19 mouse cellular contexts compared by ENCODE assay signal in the genomic region with DNA sequence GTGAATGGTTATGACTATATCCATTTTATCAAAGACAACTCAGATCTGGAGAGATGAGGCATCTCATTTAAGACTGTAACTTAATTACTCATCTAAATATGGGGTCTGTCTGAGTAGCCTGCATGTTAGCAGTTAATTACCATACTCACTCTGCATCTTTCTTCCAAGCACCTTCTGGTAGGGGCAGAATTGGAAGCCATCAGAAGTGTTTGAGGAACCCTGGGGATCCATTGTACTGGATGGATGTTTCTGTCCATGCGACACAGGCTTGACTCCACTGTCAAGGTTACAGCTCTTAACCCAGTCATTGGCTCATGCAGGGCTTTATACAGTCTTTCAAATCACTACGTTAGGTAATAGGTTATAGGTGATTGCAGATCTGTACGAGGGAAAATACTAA. TPM values are rescaled to one million over a fixed set of nuclear protein-coding genes. Genes with fewer than 3 reads are reported as not detected.
DNase-seq lines count a peak whose midpoint lies in the region; ATAC-seq and TF ChIP-seq lines count a peak whose summit lies in the region.
"Had no signal": no experiment of that assay in that cellular context is flagged by ENCODE, and none has a peak within 500 bp of the region (broad histone marks: within the 10 kb centered on the region; RNA-seq: fewer than 3 reads in every experiment).

No protein-coding gene starts in this region.

- 0 out of 2 replicates have a peak, but pooled peaks cover 4% of the 10 kb centered on the region for H3K36me3 ChIP-seq in forebrain, embryonic 15.5 days
- no peaks in the 10 kb centered on the region for H3K36me3 ChIP-seq in forebrain, embryonic 11.5 days (ENCODE audit: control insufficient read depth, insufficient read depth, low read length)
- 0 out of 2 replicates have a peak, but pooled peaks cover 3% of the 10 kb centered on the region for H3K36me3 ChIP-seq in hindbrain, embryonic 15.5 days
- no peaks in the 10 kb centered on the region for H3K36me3 ChIP-seq in hindbrain, postnatal 0 days (ENCODE audit: insufficient read depth, low read length)

- WGBS in forebrain, embryonic 15.5 days = 84% methylated on average over 3 of the region's 3 CpGs
- WGBS in forebrain, embryonic 11.5 days = 83% methylated on average over 3 of the region's 3 CpGs
- WGBS in hindbrain, embryonic 15.5 days = 69% methylated on average over 3 of the region's 3 CpGs
- WGBS in hindbrain, postnatal 0 days = 60% methylated on average over 3 of the region's 3 CpGs

- ATAC-seq in forebrain, embryonic 15.5 days (replicated peaks) = no peak
- ATAC-seq in forebrain, embryonic 11.5 days (replicated peaks; ENCODE audit: low FRiP score) = no peak
- no peak for ATAC-seq in hindbrain, embryonic 15.5 days (ENCODE audit: low FRiP score, low read depth)
- ATAC-seq in hindbrain, postnatal 0 days = no peak
- ATAC-seq: activated CD4-positive, CD25-positive, alpha-beta regulatory T cell, adult 4 months; inflammation-experienced regulatory T-cells, adult 6 months; intestine, postnatal 0 days had no signal

- no peak overlapping the region for H3K4me2 ChIP-seq in forebrain, embryonic 15.5 days (replicated peaks)
- no peak overlapping the region for H3K4me2 ChIP-seq in forebrain, embryonic 11.5 days (ENCODE audit: low read depth, low read length, severe bottlenecking)
- no peak overlapping the region for H3K4me2 ChIP-seq in hindbrain, embryonic 15.5 days
- H3K4me2 ChIP-seq in hindbrain, postnatal 0 days (ENCODE audit: low read depth, low read length) = no peak overlapping the region
- H3K4me2 ChIP-seq: embryonic facial prominence, embryonic 13.5 days; heart, embryonic 13.5 days had no signal

- no peaks in the 10 kb centered on the region for H3K27me3 ChIP-seq in forebrain, embryonic 15.5 days
- H3K27me3 ChIP-seq in forebrain, embryonic 11.5 days (ENCODE audit: control insufficient read depth, insufficient read depth, low read length) = no peaks in the 10 kb centered on the region
- no peaks in the 10 kb centered on the region for H3K27me3 ChIP-seq in hindbrain, embryonic 15.5 days
- H3K27me3 ChIP-seq in hindbrain, postnatal 0 days (ENCODE audit: insufficient read depth, low read length) = no peaks in the 10 kb centered on the region
- H3K27me3 ChIP-seq: CH12.LX; embryonic facial prominence, embryonic 13.5 days; heart, embryonic 13.5 days had no signal

- no peaks in the 10 kb centered on the region for H3K9me3 ChIP-seq in forebrain, embryonic 15.5 days
- no peaks in the 10 kb centered on the region for H3K9me3 ChIP-seq in forebrain, embryonic 11.5 days (ENCODE audit: control insufficient read depth, low read length)
- H3K9me3 ChIP-seq in hindbrain, embryonic 15.5 days = no peaks in the 10 kb centered on the region
- H3K9me3 ChIP-seq in hindbrain, postnatal 0 days (ENCODE audit: low read length) = no peaks in the 10 kb centered on the region
- H3K9me3 ChIP-seq: embryonic facial prominence, embryonic 13.5 days; G1E; heart, embryonic 13.5 days had no signal

- H3K9ac ChIP-seq in forebrain, embryonic 15.5 days (replicated peaks) = no peak overlapping the region
- H3K9ac ChIP-seq in forebrain, embryonic 11.5 days (ENCODE audit: low read length) = no peak overlapping the region
- H3K9ac ChIP-seq in hindbrain, embryonic 15.5 days = no peak overlapping the region
- no peak overlapping the region for H3K9ac ChIP-seq in hindbrain, postnatal 0 days (replicated peaks; ENCODE audit: low read length)
- H3K9ac ChIP-seq: embryonic facial prominence, embryonic 13.5 days; heart, embryonic 13.5 days had no signal

- H3K27ac ChIP-seq in forebrain, embryonic 15.5 days (replicated peaks) = 0 out of 2 replicates have a peak overlapping the region, but pooled peaks have one; percentile 59
- no peak overlapping the region for H3K27ac ChIP-seq in forebrain, embryonic 11.5 days (ENCODE audit: low read depth, low read length)
- H3K27ac ChIP-seq in hindbrain, embryonic 15.5 days (replicated peaks) = 0 out of 2 replicates have a peak overlapping the region, but pooled peaks have one; percentile 4
- H3K27ac ChIP-seq in hindbrain, postnatal 0 days = no peak overlapping the region
- H3K27ac ChIP-seq: embryonic facial prominence, embryonic 13.5 days; heart, embryonic 13.5 days had no signal

- H3K4me1 ChIP-seq in forebrain, embryonic 15.5 days = peaks cover 42% of the 10 kb centered on the region
- peaks cover 4% of the 10 kb centered on the region; the same call in 1 of the 2 replicates for H3K4me1 ChIP-seq in forebrain, embryonic 11.5 days (replicated peaks; ENCODE audit: control insufficient read depth, insufficient read depth, low read length)
- peaks cover 51% of the 10 kb centered on the region for H3K4me1 ChIP-seq in hindbrain, embryonic 15.5 days (replicated peaks)
- peaks cover 20% of the 10 kb centered on the region for H3K4me1 ChIP-seq in hindbrain, postnatal 0 days (ENCODE audit: insufficient read depth, low read length)

- TF ChIP-seq CTCF in hindbrain, postnatal 0 days (IDR thresholded peaks at IDR 0.05; ENCODE audit: low read depth) = no peak

- DNase-seq in forebrain, embryonic 11.5 days (ENCODE audit: low spot score) = no peak
- no peak for DNase-seq in hindbrain, postnatal 0 days (ENCODE audit: low spot score)
- DNase-seq in R1 (ENCODE audit: low read depth, low spot score) = peak; percentile 45
- DNase-seq in cerebellum, postnatal 36 days = no peak
- DNase-seq: cerebellum, adult 11-12 months; cerebellum, adult 9-10 months; cerebellum, postnatal 25 days; gastrocnemius, postnatal 36 days; heart, postnatal 4 days; kidney, adult 8-10 months had no signal

- H3K4me3 ChIP-seq in forebrain, embryonic 15.5 days = no peak overlapping the region
- H3K4me3 ChIP-seq in forebrain, embryonic 11.5 days (ENCODE audit: low read depth, low read length) = no peak overlapping the region
- H3K4me3 ChIP-seq in hindbrain, embryonic 15.5 days = no peak overlapping the region
- no peak overlapping the region for H3K4me3 ChIP-seq in hindbrain, postnatal 0 days (ENCODE audit: low read length)
- H3K4me3 ChIP-seq: embryonic facial prominence, embryonic 13.5 days; heart, embryonic 13.5 days had no signal

RNA-seq across cellular contexts. Expression of gene Fyn, which starts 57.4 kb away (rescaled TPM):
- polyA plus RNA-seq in forebrain, embryonic 15.5 days (2015; fragmentation: Nextera tagmentation; extraction: Ambion mirVana) = 75.6 and 79.3 TPM in 2 replicates
- polyA plus RNA-seq in forebrain, embryonic 11.5 days (2014; fragmentation: Nextera tagmentation; extraction: Ambion mirVana) = 42.7 and 44.6 TPM in 2 replicates
- 72.7 and 79.1 TPM in 2 replicates for polyA plus RNA-seq in hindbrain, embryonic 15.5 days (2015; fragmentation: Nextera tagmentation; extraction: Ambion mirVana)
- 120 and 121 TPM in 2 replicates for total RNA-seq in hindbrain, postnatal 0 days (2014; rRNA removed)
- 94.9 and 95.2 TPM in 2 replicates for polyA plus RNA-seq in hindbrain, postnatal 0 days (2015; fragmentation: Nextera tagmentation; extraction: Ambion mirVana)

Comparison
In these comparisons a context has a peak if more than half of its experiments do, and no peak if none do; other contexts are left out.
1. H3K27ac ChIP-seq: peak in forebrain, embryonic 15.5 days (single experiment) and hindbrain, embryonic 15.5 days (single experiment); none in forebrain, embryonic 11.5 days (single experiment) and hindbrain, postnatal 0 days (single experiment).